Mouse (Mus musculus): ENCODE measurements around the gene Disp1. TPM values are rescaled to one million over a fixed set of nuclear protein-coding genes. Genes with fewer than 3 reads are reported as not detected.

Gene Disp1
- polyA plus RNA-seq, 1 experiment from 2014 or later, result 12.3 TPM

GRCm38 (mm10) chr1:183243293-183243692 is 22.0 kb upstream of the Disp1 start:
- H3K4me2 ChIP-seq (replicated peaks; ENCODE audit: low read depth, low read length), result no peak overlapping the region
- H3K27ac ChIP-seq (ENCODE audit: low read length), result no peak overlapping the region
- no peak overlapping the region for H3K4me3 ChIP-seq (ENCODE audit: low read depth, low read length)
- ATAC-seq (ENCODE audit: insufficient number of reproducible peaks, insufficient read depth, low FRiP score, low read depth), result no peak
- no peaks in the 10 kb centered on the region; the same call in 1 of the 2 replicates for H3K9me3 ChIP-seq (ENCODE audit: control insufficient read depth, low read depth, low read length)
- H3K27me3 ChIP-seq (ENCODE audit: control insufficient read depth, insufficient read depth, low read length), result no peaks in the 10 kb centered on the region
- H3K36me3 ChIP-seq (ENCODE audit: control insufficient read depth, insufficient read depth, low read length), result no peaks in the 10 kb centered on the region
- 79% methylated on average over 7 of the region's 7 CpGs for WGBS
- no peaks in the 10 kb centered on the region for H3K4me1 ChIP-seq (ENCODE audit: control insufficient read depth, insufficient read depth, low read length)
- H3K9ac ChIP-seq (replicated peaks; ENCODE audit: low read depth, low read length), result no peak overlapping the region

- Histone ChIP-seq H3K4me3 (ENCODE audit: low read depth, low read length) (no peak overlapping the region), H3K36me3 (ENCODE audit: control insufficient read depth, insufficient read depth, low read length) (no peaks in the 10 kb centered on the region), H3K27me3 (ENCODE audit: control insufficient read depth, insufficient read depth, low read length) (no peaks in the 10 kb centered on the region), H3K9me3 (ENCODE audit: control insufficient read depth, low read depth, low read length) (no peaks in the 10 kb centered on the region), H3K27ac (ENCODE audit: low read length) (no peak overlapping the region), H3K4me1 (ENCODE audit: control insufficient read depth, insufficient read depth, low read length) (0 out of 2 replicates have a peak, but pooled peaks cover 4% of the 10 kb centered on the region), H3K4me2 (replicated peaks; ENCODE audit: low read depth, low read length) (no peak overlapping the region), H3K9ac (replicated peaks; ENCODE audit: low read depth, low read length) (no peak overlapping the region)
- ATAC-seq (ENCODE audit: insufficient number of reproducible peaks, insufficient read depth, low FRiP score, low read depth), result no peak
- 21% methylated on average over 2 of the region's 2 CpGs for WGBS
Measured at GRCm38 (mm10) chr1:183237901-183238300, 16.6 kb upstream of the Disp1 start.

GRCm38 (mm10) chr1:183236460-183236859 is 15.1 kb upstream of the Disp1 start:
- no peak overlapping the region for H3K4me3 ChIP-seq (ENCODE audit: low read depth, low read length)
- no peak overlapping the region for H3K9ac ChIP-seq (replicated peaks; ENCODE audit: low read depth, low read length)
- 89% methylated on average over 5 of the region's 5 CpGs for WGBS
- H3K4me2 ChIP-seq (replicated peaks; ENCODE audit: low read depth, low read length), result no peak overlapping the region
- no peaks in the 10 kb centered on the region for H3K9me3 ChIP-seq (ENCODE audit: control insufficient read depth, low read depth, low read length)
- 0 out of 2 replicates have a peak, but pooled peaks cover 5% of the 10 kb centered on the region for H3K4me1 ChIP-seq (ENCODE audit: control insufficient read depth, insufficient read depth, low read length)
- ATAC-seq (ENCODE audit: insufficient number of reproducible peaks, insufficient read depth, low FRiP score, low read depth), result no peak
- H3K36me3 ChIP-seq (ENCODE audit: control insufficient read depth, insufficient read depth, low read length), result no peaks in the 10 kb centered on the region
- H3K27me3 ChIP-seq (ENCODE audit: control insufficient read depth, insufficient read depth, low read length), result no peaks in the 10 kb centered on the region
- H3K27ac ChIP-seq (ENCODE audit: low read length), result no peak overlapping the region

GRCm38 (mm10) chr1:183233679-183234174 is 12.4 kb upstream of the Disp1 start:
- Histone ChIP-seq H3K9me3 (ENCODE audit: control insufficient read depth, low read depth, low read length) (no peaks in the 10 kb centered on the region), H3K4me3 (ENCODE audit: low read depth, low read length) (no peak overlapping the region), H3K4me2 (replicated peaks; ENCODE audit: low read depth, low read length) (no peak overlapping the region), H3K36me3 (ENCODE audit: control insufficient read depth, insufficient read depth, low read length) (no peaks in the 10 kb centered on the region), H3K27ac (ENCODE audit: low read length) (no peak overlapping the region), H3K4me1 (ENCODE audit: control insufficient read depth, insufficient read depth, low read length) (peaks cover 5% of the 10 kb centered on the region; the same call in 1 of the 2 replicates), H3K27me3 (ENCODE audit: control insufficient read depth, insufficient read depth, low read length) (no peaks in the 10 kb centered on the region), H3K9ac (replicated peaks; ENCODE audit: low read depth, low read length) (no peak overlapping the region)
- 56% methylated on average over 11 of the region's 11 CpGs for WGBS
- no peak for ATAC-seq (ENCODE audit: insufficient number of reproducible peaks, insufficient read depth, low FRiP score, low read depth)

GRCm38 (mm10) chr1:183232985-183233678 is 11.8 kb upstream of the Disp1 start:
- Histone ChIP-seq H3K27ac (ENCODE audit: low read length) (no peak overlapping the region), H3K4me1 (ENCODE audit: control insufficient read depth, insufficient read depth, low read length) (peaks cover 5% of the 10 kb centered on the region; the same call in 1 of the 2 replicates), H3K27me3 (ENCODE audit: control insufficient read depth, insufficient read depth, low read length) (no peaks in the 10 kb centered on the region), H3K4me3 (ENCODE audit: low read depth, low read length) (no peak overlapping the region), H3K36me3 (ENCODE audit: control insufficient read depth, insufficient read depth, low read length) (no peaks in the 10 kb centered on the region), H3K4me2 (replicated peaks; ENCODE audit: low read depth, low read length) (no peak overlapping the region), H3K9me3 (ENCODE audit: control insufficient read depth, low read depth, low read length) (no peaks in the 10 kb centered on the region), H3K9ac (replicated peaks; ENCODE audit: low read depth, low read length) (no peak overlapping the region)
- WGBS, result 57% methylated on average over 7 of the region's 7 CpGs
- ATAC-seq (ENCODE audit: insufficient number of reproducible peaks, insufficient read depth, low FRiP score, low read depth), result no peak

- H3K27ac ChIP-seq (ENCODE audit: low read length), result no peak overlapping the region
- H3K9me3 ChIP-seq (ENCODE audit: control insufficient read depth, low read depth, low read length), result no peaks in the 10 kb centered on the region
- H3K4me2 ChIP-seq (replicated peaks; ENCODE audit: low read depth, low read length), result no peak overlapping the region
- 71% methylated on average over 7 of the region's 7 CpGs for WGBS
- H3K36me3 ChIP-seq (ENCODE audit: control insufficient read depth, insufficient read depth, low read length), result no peaks in the 10 kb centered on the region
- no peak for ATAC-seq (ENCODE audit: insufficient number of reproducible peaks, insufficient read depth, low FRiP score, low read depth)
- H3K27me3 ChIP-seq (ENCODE audit: control insufficient read depth, insufficient read depth, low read length), result no peaks in the 10 kb centered on the region
- no peak overlapping the region for H3K4me3 ChIP-seq (ENCODE audit: low read depth, low read length)
- H3K9ac ChIP-seq (replicated peaks; ENCODE audit: low read depth, low read length), result no peak overlapping the region
- no peaks in the 10 kb centered on the region; the same call in 1 of the 2 replicates for H3K4me1 ChIP-seq (ENCODE audit: control insufficient read depth, insufficient read depth, low read length)
Measured at GRCm38 (mm10) chr1:183227469-183227868, 6.1 kb upstream of the Disp1 start.

- Histone ChIP-seq H3K36me3 (ENCODE audit: control insufficient read depth, insufficient read depth, low read length) (no peaks in the 10 kb centered on the region), H3K4me2 (replicated peaks; ENCODE audit: low read depth, low read length) (no peak overlapping the region), H3K27me3 (ENCODE audit: control insufficient read depth, insufficient read depth, low read length) (no peaks in the 10 kb centered on the region), H3K4me1 (ENCODE audit: control insufficient read depth, insufficient read depth, low read length) (peaks cover 5% of the 10 kb centered on the region; the same call in 1 of the 2 replicates), H3K27ac (ENCODE audit: low read length) (no peak overlapping the region), H3K9me3 (ENCODE audit: control insufficient read depth, low read depth, low read length) (no peaks in the 10 kb centered on the region), H3K9ac (replicated peaks; ENCODE audit: low read depth, low read length) (no peak overlapping the region), H3K4me3 (ENCODE audit: low read depth, low read length) (no peak overlapping the region)
- WGBS, result 88% methylated on average over 6 of the region's 6 CpGs
- ATAC-seq (ENCODE audit: insufficient number of reproducible peaks, insufficient read depth, low FRiP score, low read depth), result no peak
Measured at GRCm38 (mm10) chr1:183219021-183219420, 2.3 kb downstream of the Disp1 start.

GRCm38 (mm10) chr1:183216691-183217090 is 4.6 kb downstream of the Disp1 start:
- no peak overlapping the region for H3K27ac ChIP-seq (ENCODE audit: low read length)
- H3K27me3 ChIP-seq (ENCODE audit: control insufficient read depth, insufficient read depth, low read length), result no peaks in the 10 kb centered on the region
- no peak overlapping the region for H3K4me3 ChIP-seq (ENCODE audit: low read depth, low read length)
- no peaks in the 10 kb centered on the region for H3K36me3 ChIP-seq (ENCODE audit: control insufficient read depth, insufficient read depth, low read length)
- peaks cover 8% of the 10 kb centered on the region; the same call in 1 of the 2 replicates for H3K4me1 ChIP-seq (ENCODE audit: control insufficient read depth, insufficient read depth, low read length)
- WGBS, result 89% methylated on average over 4 of the region's 4 CpGs
- no peak for ATAC-seq (ENCODE audit: insufficient number of reproducible peaks, insufficient read depth, low FRiP score, low read depth)
- no peaks in the 10 kb centered on the region for H3K9me3 ChIP-seq (ENCODE audit: control insufficient read depth, low read depth, low read length)
- H3K4me2 ChIP-seq (replicated peaks; ENCODE audit: low read depth, low read length), result no peak overlapping the region
- no peak overlapping the region for H3K9ac ChIP-seq (replicated peaks; ENCODE audit: low read depth, low read length)
